Mouse (Mus musculus) midbrain, embryonic 16.5 days (tissue): ENCODE measurements around the gene Fbxo46. TPM values are rescaled to one million over a fixed set of nuclear protein-coding genes. Genes with fewer than 3 reads are reported as not detected.

Experiments used
- ATAC-seq: fragments of 200-750 bp; cut with Nextera tagmentation; 2 replicates; pipeline ENCODE4 v1.8.0; 2017; ENCODE audit warnings: moderate TSS enrichment
- H3K27ac ChIP-seq: fragments of 300-500 bp; sonication (generic); 2 replicates; pipeline ENCODE4 v1.5.1; 2014; ENCODE audit warnings: mild to moderate bottlenecking, low read length, mixed read lengths
- H3K27me3 ChIP-seq: fragments of 300-500 bp; sonication (generic); 2 replicates; pipeline ENCODE4 v1.6.1; 2014; ENCODE audit warnings: low read depth, low read length, mixed read lengths; ENCODE audit not compliant: control insufficient read depth, insufficient read depth
- H3K36me3 ChIP-seq: fragments of 300-500 bp; sonication (generic); 2 replicates; pipeline ENCODE4 v1.6.1; 2014; ENCODE audit warnings: mild to moderate bottlenecking, low read length, moderate library complexity, mixed read lengths; ENCODE audit not compliant: control insufficient read depth, insufficient read depth
- H3K4me1 ChIP-seq: fragments of 300-500 bp; sonication (generic); 2 replicates; pipeline ENCODE4 v1.6.1; 2014; ENCODE audit warnings: mild to moderate bottlenecking, low read length, mixed read lengths; ENCODE audit not compliant: control insufficient read depth, insufficient read depth
- H3K4me2 ChIP-seq: fragments of 300-500 bp; sonication (generic); 2 replicates; pipeline ENCODE4 v1.6.1; 2014; ENCODE audit warnings: mild to moderate bottlenecking, low read length, mixed read lengths
- H3K4me3 ChIP-seq: fragments of 300-500 bp; sonication (generic); 2 replicates; pipeline ENCODE4 v1.5.1; 2014; ENCODE audit warnings: low read depth, mild to moderate bottlenecking, low read length, moderate library complexity, mixed read lengths
- H3K9ac ChIP-seq: fragments of 300-500 bp; sonication (generic); 2 replicates; pipeline ENCODE4 v1.6.1; 2014; ENCODE audit warnings: low read depth, low read length, mixed read lengths
- H3K9me3 ChIP-seq: fragments of 300-500 bp; sonication (generic); replicated peaks from 2 replicates; pipeline ENCODE4 v1.6.1; 2014; ENCODE audit warnings: mild to moderate bottlenecking, low read length, mixed read lengths; ENCODE audit not compliant: control insufficient read depth, poor library complexity, severe bottlenecking
- WGBS: fragments of 180-500 bp; shearing (Covaris S2); extraction: QIAGEN DNeasy Blood & Tissue Kit; methylation state at CpG from one replicate; pipeline ENCODE4 v1.1.7; 2014; 5-methylcytosine and 5-hydroxymethylcytosine counted together
- polyA plus RNA-seq: library from polyadenylated mRNA; unstranded; fragments of >200 nt; fragmentation: Nextera tagmentation; extraction: Ambion mirVana; gene quantifications from 2 replicates; pipeline ENCODE4 v1.2.1, GENCODE M21; 2015

Gene Fbxo46
- polyA plus RNA-seq, 1 experiment from 2014 or later, result 18.2 TPM

DNA sequence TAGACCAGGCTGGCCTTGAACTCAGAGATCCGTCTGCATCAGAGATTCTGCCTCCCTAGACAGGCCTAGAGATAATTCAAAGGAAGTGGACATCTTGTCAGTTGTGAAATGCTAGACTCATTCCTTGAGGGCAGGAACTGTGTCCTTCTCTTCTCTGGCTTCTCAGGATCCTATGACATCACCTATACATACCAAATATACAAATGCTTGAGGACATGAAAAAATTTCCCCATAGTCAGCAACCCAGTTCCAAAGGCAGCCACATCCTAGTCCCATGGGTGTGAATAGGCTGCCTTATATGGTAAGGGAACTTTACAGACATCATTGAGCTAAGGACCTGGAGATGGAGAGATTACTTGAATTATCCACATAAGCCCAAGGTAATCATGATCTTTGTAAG, 10.1 kb upstream of the Fbxo46 start:
- no peaks in the 10 kb centered on the region for H3K4me1 ChIP-seq
- WGBS, result 84% methylated on average over 1 of the region's 1 CpGs
- no peaks in the 10 kb centered on the region for H3K27me3 ChIP-seq
- no peaks in the 10 kb centered on the region for H3K36me3 ChIP-seq
- H3K4me2 ChIP-seq, result no peak overlapping the region
- H3K4me3 ChIP-seq, result no peak overlapping the region
- no peak overlapping the region for H3K9ac ChIP-seq
- H3K27ac ChIP-seq, result no peak overlapping the region
- H3K9me3 ChIP-seq, result no peaks in the 10 kb centered on the region
- ATAC-seq, result no peak

GRCm38 (mm10) chr7:19118028-19118771, 1.5 kb upstream of the Fbxo46 start, which contains the start of gene Gm4969:
Gene Gm4969, minus strand, starts transcription at chr7:19118368.
- Histone ChIP-seq H3K4me2 (peak within 1 kb of the TSS; percentile 62), H3K4me3 (peak within 1 kb of the TSS; percentile 40), H3K9me3 (no peaks in the 10 kb centered on the region; the same call in 1 of the 2 replicates), H3K27me3 (no peaks in the 10 kb centered on the region), H3K27ac (peak within 1 kb of the TSS; percentile 56), H3K9ac (peak within 1 kb of the TSS; percentile 44), H3K36me3 (no peaks in the 10 kb centered on the region), H3K4me1 (peaks cover 20% of the 10 kb centered on the region)
- ATAC-seq, result peak; percentile 59
- WGBS, result 20% methylated on average over 56 of the region's 64 CpGs

DNA sequence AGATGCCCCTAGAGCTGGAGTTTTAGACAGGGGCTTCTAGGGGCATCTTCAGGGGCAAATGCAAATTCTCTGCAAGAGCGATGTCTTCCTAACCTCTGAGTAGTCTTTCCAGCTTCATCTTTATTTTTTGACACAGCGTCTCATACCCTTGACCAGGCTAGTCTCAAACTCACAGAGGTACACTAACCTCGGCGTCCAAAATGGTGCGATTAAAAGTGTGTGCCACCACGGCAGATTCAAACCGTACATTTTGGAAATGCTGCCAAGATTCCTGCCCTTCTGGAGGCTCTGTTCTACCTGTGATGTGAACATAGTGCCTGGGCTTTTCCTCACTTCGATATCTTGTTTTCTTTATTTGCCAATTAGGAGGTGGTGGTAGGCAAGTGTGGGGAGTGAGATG, 576 bp upstream of the Fbxo46 start:
- Histone ChIP-seq H3K9me3 (no peaks in the 10 kb centered on the region; the same call in 1 of the 2 replicates), H3K36me3 (no peaks in the 10 kb centered on the region), H3K27ac (no peak overlapping the region), H3K4me3 (no peak overlapping the region), H3K27me3 (no peaks in the 10 kb centered on the region), H3K9ac (no peak overlapping the region), H3K4me1 (peaks cover 20% of the 10 kb centered on the region), H3K4me2 (peak overlapping the region; percentile 9; the same call in 1 of the 2 replicates)
- ATAC-seq, result peak; percentile 38
- 92% methylated on average over 8 of the region's 8 CpGs for WGBS

- Histone ChIP-seq H3K27me3 (no peaks in the 10 kb centered on the region), H3K27ac (no peak overlapping the region), H3K9me3 (no peaks in the 10 kb centered on the region; the same call in 1 of the 2 replicates), H3K36me3 (no peaks in the 10 kb centered on the region), H3K9ac (no peak overlapping the region), H3K4me1 (peaks cover 20% of the 10 kb centered on the region), H3K4me3 (no peak overlapping the region), H3K4me2 (no peak overlapping the region)
- 95% methylated on average over 4 of the region's 4 CpGs for WGBS
- ATAC-seq, result no peak
Measured at GRCm38 (mm10) chr7:19121686-19122085, 2.0 kb downstream of the Fbxo46 start.

DNA sequence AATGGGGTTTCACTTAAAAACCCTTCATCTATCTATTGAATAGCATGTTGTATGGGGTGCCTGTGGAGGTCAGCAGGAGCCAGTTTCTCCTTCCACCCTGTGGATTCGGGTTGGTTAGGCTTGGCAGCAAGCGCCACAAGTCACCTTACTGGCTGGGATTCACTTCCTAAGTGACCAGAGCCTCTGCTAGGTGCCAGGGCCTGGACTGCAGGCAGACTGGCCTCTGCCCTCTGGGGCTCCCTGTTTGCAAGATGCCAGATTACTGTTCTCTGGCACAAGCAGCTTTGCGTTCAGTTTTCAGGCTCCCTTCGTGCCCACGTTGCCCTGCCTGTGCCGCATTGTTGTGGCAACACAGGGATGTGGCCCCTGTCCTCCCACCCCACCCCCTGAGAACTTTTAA, 5.1 kb downstream of the Fbxo46 start:
- H3K9me3 ChIP-seq, result no peaks in the 10 kb centered on the region
- 91% methylated on average over 6 of the region's 6 CpGs for WGBS
- ATAC-seq, result no peak
- no peaks in the 10 kb centered on the region for H3K27me3 ChIP-seq
- H3K4me3 ChIP-seq, result no peak overlapping the region
- H3K36me3 ChIP-seq, result peaks cover 3% of the 10 kb centered on the region; the same call in 1 of the 2 replicates
- 0 out of 2 replicates have a peak overlapping the region, but pooled peaks have one; percentile 6 for H3K9ac ChIP-seq
- peaks cover 16% of the 10 kb centered on the region for H3K4me1 ChIP-seq
- no peak overlapping the region for H3K4me2 ChIP-seq
- H3K27ac ChIP-seq, result no peak overlapping the region

DNA sequence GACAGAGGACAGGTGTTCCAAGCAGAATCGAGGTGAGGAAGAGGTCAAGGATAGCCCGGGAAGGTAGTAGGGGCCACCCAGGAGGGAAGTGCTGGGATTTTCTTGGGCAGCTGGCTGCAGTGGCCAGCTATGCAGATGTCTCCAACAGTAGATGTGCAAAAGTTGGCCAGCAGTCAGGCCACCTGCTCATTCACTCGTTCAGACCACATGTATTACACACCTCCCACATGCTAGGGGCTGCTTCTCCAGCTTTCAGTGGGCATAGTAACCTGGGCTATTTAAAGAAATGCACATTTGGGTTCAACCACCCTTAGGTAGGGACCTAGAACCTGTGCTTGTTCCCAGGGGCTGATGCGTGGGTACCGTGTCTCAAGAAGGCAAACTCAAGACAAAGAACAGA, 8.1 kb downstream of the Fbxo46 start:
- H3K4me2 ChIP-seq, result no peak overlapping the region
- no peak overlapping the region for H3K27ac ChIP-seq
- 93% methylated on average over 5 of the region's 5 CpGs for WGBS
- peaks cover 3% of the 10 kb centered on the region; the same call in 1 of the 2 replicates for H3K36me3 ChIP-seq
- peaks cover 8% of the 10 kb centered on the region for H3K4me1 ChIP-seq
- no peak for ATAC-seq
- H3K9ac ChIP-seq, result no peak overlapping the region
- H3K27me3 ChIP-seq, result no peaks in the 10 kb centered on the region
- H3K9me3 ChIP-seq, result no peaks in the 10 kb centered on the region
- H3K4me3 ChIP-seq, result no peak overlapping the region

GRCm38 (mm10) chr7:19129396-19129795, 9.7 kb downstream of the Fbxo46 start:
- no peak overlapping the region for H3K9ac ChIP-seq
- no peak overlapping the region for H3K4me3 ChIP-seq
- H3K27ac ChIP-seq, result no peak overlapping the region

GRCm38 (mm10) chr7:19130657-19131056, 11.0 kb downstream of the Fbxo46 start:
- H3K36me3 ChIP-seq, result peaks cover 7% of the 10 kb centered on the region
- WGBS, result 38% methylated on average over 4 of the region's 4 CpGs
- peaks cover 8% of the 10 kb centered on the region for H3K4me1 ChIP-seq
- 0 out of 2 replicates have a peak, but pooled peaks have one; percentile 19 for ATAC-seq
- no peaks in the 10 kb centered on the region for H3K9me3 ChIP-seq
- peak overlapping the region; percentile 76 for H3K27ac ChIP-seq
- peak overlapping the region; percentile 61 for H3K4me2 ChIP-seq
- peak overlapping the region; percentile 58 for H3K4me3 ChIP-seq
- no peaks in the 10 kb centered on the region for H3K27me3 ChIP-seq
- H3K9ac ChIP-seq, result peak overlapping the region; percentile 30; the same call in 1 of the 2 replicates

More at GRCm38 (mm10) chr7:19129396-19129795, 9.7 kb downstream of the Fbxo46 start:
- no peak for ATAC-seq
- no peak overlapping the region for H3K4me2 ChIP-seq
- H3K36me3 ChIP-seq, result peaks cover 3% of the 10 kb centered on the region; the same call in 1 of the 2 replicates
- H3K27me3 ChIP-seq, result no peaks in the 10 kb centered on the region
- no peaks in the 10 kb centered on the region for H3K9me3 ChIP-seq
- 96% methylated on average over 5 of the region's 5 CpGs for WGBS
- peaks cover 8% of the 10 kb centered on the region for H3K4me1 ChIP-seq

- Histone ChIP-seq H3K4me2 (peak overlapping the region; percentile 61), H3K4me1 (peaks cover 8% of the 10 kb centered on the region), H3K27me3 (no peaks in the 10 kb centered on the region), H3K27ac (peak overlapping the region; percentile 87), H3K9me3 (no peaks in the 10 kb centered on the region), H3K9ac (peak overlapping the region; percentile 70), H3K36me3 (peaks cover 13% of the 10 kb centered on the region), H3K4me3 (peak overlapping the region; percentile 58)
- peak; percentile 99 for ATAC-seq
- WGBS, result under 1% methylated on average over 39 of the region's 39 CpGs
Measured at GRCm38 (mm10) chr7:19131324-19131848, 11.7 kb downstream of the Fbxo46 start.
